Mouse (Mus musculus): Measurements from ENCODE around the gene Limk1. TPM values are rescaled to one million over a fixed set of nuclear protein-coding genes. Genes with fewer than 3 reads are reported as not detected.

The Limk1 gene
- polyA plus RNA-seq (2015; fragmentation: Nextera tagmentation; extraction: Ambion mirVana) = 4.6 and 5.1 TPM in 2 replicates

DNA sequence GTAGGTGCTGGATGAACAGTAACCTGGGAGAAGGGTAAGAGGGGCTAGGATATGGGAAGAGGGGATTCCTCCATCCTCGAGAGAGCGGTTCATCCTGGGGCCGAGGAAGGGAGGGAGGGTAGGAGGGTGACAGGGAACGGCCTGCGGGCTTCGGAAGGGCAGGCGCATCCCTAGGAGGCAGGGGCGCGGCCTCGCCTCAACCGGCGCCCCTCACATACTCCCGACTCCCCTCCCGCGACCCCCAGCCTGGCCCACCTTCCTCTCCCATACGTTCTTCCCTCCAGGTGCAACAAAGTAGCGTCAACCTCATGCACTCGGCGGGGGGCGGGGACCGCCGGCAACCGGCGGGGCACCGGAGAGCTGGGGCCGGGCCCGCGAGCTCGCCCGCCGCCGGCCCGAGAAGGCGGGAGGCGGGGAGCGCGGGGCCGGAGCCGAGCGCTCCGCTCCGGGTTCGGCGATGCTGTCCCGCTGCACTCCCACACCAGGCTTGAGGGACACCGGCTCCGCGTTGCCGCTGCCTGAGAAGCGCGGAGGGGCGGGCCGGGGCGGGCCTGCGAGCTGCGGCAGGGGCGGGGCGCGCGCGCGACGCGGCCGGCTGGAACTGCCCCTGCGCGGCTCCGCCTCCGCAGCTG is at the start of gene Limk1:
Gene Limk1 (minus strand): TSS at position 513 of the 632 bp plus-strand sequence.

DNA sequence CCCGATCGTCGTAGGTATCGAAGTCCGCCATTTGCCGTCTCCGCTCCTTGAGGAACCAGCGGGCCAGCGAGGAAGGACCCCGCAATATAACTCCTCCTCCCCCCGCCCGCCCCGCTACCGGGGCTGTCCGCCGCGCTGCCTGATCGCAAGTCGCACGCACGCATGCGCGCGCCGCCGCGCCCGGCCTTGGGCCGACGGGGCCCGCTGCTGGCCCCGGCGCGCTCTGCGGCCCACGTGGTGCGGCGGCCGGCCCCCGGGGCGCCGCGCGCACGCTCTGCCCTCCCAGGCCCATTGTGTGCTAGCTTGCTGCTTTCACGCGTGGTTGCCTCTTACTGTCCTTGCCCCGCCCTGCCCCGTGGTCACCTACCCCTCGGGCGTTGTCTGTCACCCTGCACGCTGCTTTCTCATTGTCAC is 49.1 kb downstream of the Limk1 start, which contains the start of gene Eif4h:
Gene Eif4h (minus strand): TSS at position 222 of the 414 bp plus-strand sequence.

DNA sequence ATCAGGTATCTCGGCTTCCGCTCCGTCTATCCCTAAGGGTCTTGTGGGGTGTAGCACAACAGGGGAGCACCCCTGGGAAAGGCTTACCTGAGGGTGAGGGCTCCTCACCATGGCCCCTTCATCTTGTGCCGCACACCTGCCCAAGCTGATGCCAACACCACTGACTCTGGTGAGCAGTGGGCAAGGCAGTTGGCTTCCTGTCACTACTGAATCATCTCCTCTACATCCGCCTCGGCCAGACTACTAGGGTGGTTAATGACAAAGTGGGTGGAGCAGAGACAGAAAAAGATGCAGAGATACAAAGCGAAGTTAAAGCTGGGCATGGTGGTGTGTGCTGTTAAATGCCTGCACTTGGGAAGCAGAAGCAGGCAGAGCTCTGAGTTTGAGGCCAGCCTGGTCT is 73.6 kb downstream of the Limk1 start, which contains the start of gene Lat2:
Gene Lat2 (minus strand): TSS at position 224 of the 400 bp plus-strand sequence.

Other genes with a start within 250 kb of the Limk1 start
- gene Gtf2ird1, start 231.9 kb downstream of the Limk1 start, polyA plus RNA-seq (2015; fragmentation: Nextera tagmentation; extraction: Ambion mirVana) = 35.1 and 41.8 TPM in 2 replicates
- gene Clip2, start 136.2 kb downstream of the Limk1 start, polyA plus RNA-seq (2015; fragmentation: Nextera tagmentation; extraction: Ambion mirVana) = 1.4 and 1.6 TPM in 2 replicates
- 0.16 and 0.23 TPM in 2 replicates for gene Syna, start 128.4 kb downstream of the Limk1 start, polyA plus RNA-seq (2015; fragmentation: Nextera tagmentation; extraction: Ambion mirVana)
- gene Rfc2, start 107.2 kb downstream of the Limk1 start, polyA plus RNA-seq (2015; fragmentation: Nextera tagmentation; extraction: Ambion mirVana) = 86.0 and 102 TPM in 2 replicates
- gene Lat2, start 73.6 kb downstream of the Limk1 start, polyA plus RNA-seq (2015; fragmentation: Nextera tagmentation; extraction: Ambion mirVana) = 2.9 and 8.6 TPM in 2 replicates
- 277 and 281 TPM in 2 replicates for gene Eif4h, start 49.1 kb downstream of the Limk1 start, polyA plus RNA-seq (2015; fragmentation: Nextera tagmentation; extraction: Ambion mirVana)
- gene Eln, start 58.7 kb upstream of the Limk1 start, polyA plus RNA-seq (2015; fragmentation: Nextera tagmentation; extraction: Ambion mirVana) = 512 and 553 TPM in 2 replicates
- not detected in 2 replicates for gene Tmem270, start 218.1 kb upstream of the Limk1 start, polyA plus RNA-seq (2015; fragmentation: Nextera tagmentation; extraction: Ambion mirVana)
- gene Cldn13, start 226.9 kb upstream of the Limk1 start, polyA plus RNA-seq (2015; fragmentation: Nextera tagmentation; extraction: Ambion mirVana) = 0.12 and 0.40 TPM in 2 replicates
- gene Mettl27, start 243.8 kb upstream of the Limk1 start, polyA plus RNA-seq (2015; fragmentation: Nextera tagmentation; extraction: Ambion mirVana) = 30.7 and 39.8 TPM in 2 replicates

Measured in urinary bladder, postnatal 0 days (tissue).